ENCODE assay signal across 15 mouse cellular contexts in the genomic region with DNA sequence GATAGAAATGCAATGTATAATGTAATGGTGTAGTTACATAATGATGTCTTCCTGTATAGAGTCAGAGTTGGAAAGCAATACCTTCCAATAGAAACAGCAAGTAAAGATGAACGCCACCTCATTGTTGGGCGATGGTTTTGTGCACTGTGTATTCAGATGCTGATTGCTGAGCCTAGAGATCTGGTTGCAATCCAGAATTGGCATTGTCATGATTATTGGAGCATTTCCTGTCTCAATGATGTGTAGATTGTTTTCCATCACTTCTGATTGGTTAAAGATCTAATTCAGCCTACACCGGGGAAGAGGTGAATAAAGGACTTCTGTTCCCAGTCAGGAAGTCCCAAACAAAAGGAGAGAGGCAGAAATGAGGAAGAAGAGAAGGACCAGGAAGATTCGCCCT. TPM values are rescaled to one million over a fixed set of nuclear protein-coding genes. Genes with fewer than 3 reads are reported as not detected.
"Had no signal": no experiment of that assay in that cellular context is flagged by ENCODE, and none has a peak within 500 bp of the region (broad histone marks: within the 10 kb centered on the region; RNA-seq: fewer than 3 reads in every experiment).

No protein-coding gene starts in this region.

- H3K4me3 ChIP-seq: megakaryocyte, embryonic 14.5 days; midbrain, embryonic 13.5 days; midbrain, embryonic 15.5 days; neural tube, embryonic 12.5 days; stomach, embryonic 15.5 days had no signal

- H3K9ac ChIP-seq: lung, embryonic 14.5 days; midbrain, embryonic 13.5 days; midbrain, embryonic 15.5 days; neural tube, embryonic 12.5 days; stomach, embryonic 15.5 days had no signal

- H3K9me3 ChIP-seq: megakaryocyte, embryonic 14.5 days; midbrain, embryonic 13.5 days; midbrain, embryonic 15.5 days; neural tube, embryonic 12.5 days; stomach, embryonic 15.5 days had no signal

- DNase-seq: lung, adult 18-20 months; lung, embryonic 14.5 days; lung, postnatal 10 days; lung, postnatal 4 days; right cerebral cortex, postnatal 14 days; thymus, adult 18-20 months; thymus, postnatal 14 days; thymus, postnatal 36 days had no signal

- H3K27ac ChIP-seq: midbrain, embryonic 13.5 days; midbrain, embryonic 15.5 days; neural tube, embryonic 12.5 days; stomach, embryonic 15.5 days had no signal

- H3K36me3 ChIP-seq: midbrain, embryonic 13.5 days; midbrain, embryonic 15.5 days; neural tube, embryonic 12.5 days; stomach, embryonic 15.5 days had no signal

- H3K4me1 ChIP-seq: megakaryocyte, embryonic 14.5 days; midbrain, embryonic 15.5 days; neural tube, embryonic 12.5 days; stomach, embryonic 15.5 days had no signal

- ATAC-seq: midbrain, embryonic 13.5 days; midbrain, embryonic 15.5 days had no signal

- H3K27me3 ChIP-seq: megakaryocyte, embryonic 14.5 days; midbrain, embryonic 13.5 days; midbrain, embryonic 15.5 days; neural tube, embryonic 12.5 days; stomach, embryonic 15.5 days had no signal

RNA-seq across cellular contexts. Expression of a gene that starts 15.7 kb away (rescaled TPM):
- total RNA-seq: monocyte, adult 5-6 weeks; neutrophil, adult 5-6 weeks had no signal
